Mouse (Mus musculus) small intestine, adult 2 months (tissue): Measurements from ENCODE around the gene Tbc1d12. TPM values are rescaled to one million over a fixed set of nuclear protein-coding genes. Genes with fewer than 3 reads are reported as not detected.

Experiments used
- H3K27ac ChIP-seq: fragments of 200-500 bp; 2 replicates; pipeline ENCODE4 v1.5.1; 2012; ENCODE audit warnings: low read depth, low read length, control low read depth, inconsistent platforms; ENCODE audit not compliant: insufficient read depth
- H3K27me3 ChIP-seq: fragments of 200-500 bp; 2 replicates; pipeline ENCODE4 v1.6.1; 2012; ENCODE audit warnings: mild to moderate bottlenecking, moderate library complexity, low read length, inconsistent platforms; ENCODE audit not compliant: control insufficient read depth, insufficient read depth
- H3K36me3 ChIP-seq: fragments of 200-500 bp; 2 replicates; pipeline ENCODE4 v1.6.1; 2012; ENCODE audit warnings: mild to moderate bottlenecking, low read length, control low read depth, inconsistent platforms; ENCODE audit not compliant: control insufficient read depth, insufficient read depth
- H3K4me1 ChIP-seq: fragments of 200-500 bp; 2 replicates; pipeline ENCODE4 v1.6.1; 2012; ENCODE audit warnings: low read length, inconsistent platforms, mixed read lengths; ENCODE audit not compliant: control insufficient read depth, insufficient read depth, insufficient read length
- H3K4me3 ChIP-seq: fragments of 200-500 bp; 2 replicates; pipeline ENCODE4 v1.5.1; 2012; ENCODE audit warnings: low read depth, mild to moderate bottlenecking, control low read depth, inconsistent platforms, low read length, moderate library complexity
- CTCF ChIP-seq: fragments of 200-500 bp; IDR thresholded peaks from 2 replicates; pipeline ENCODE4 v1.5.1; 2012; ENCODE audit warnings: low read depth, mild to moderate bottlenecking, control low read depth, inconsistent platforms, low read length, moderate library complexity, mixed read lengths; ENCODE audit not compliant: insufficient replicate concordance, insufficient read length; ENCODE audit errors: extremely low read depth
- POLR2A ChIP-seq: fragments of 200-500 bp; IDR thresholded peaks from 2 replicates; pipeline ENCODE4 v1.6.1; 2012; ENCODE audit warnings: low read depth, mild to moderate bottlenecking, control low read depth, inconsistent platforms, low read length, moderate library complexity
- WGBS: fragments of 180-500 bp; shearing (Covaris S2); methylation state at CpG from one replicate; pipeline ENCODE4 v1.1.7; 2018; 5-methylcytosine and 5-hydroxymethylcytosine counted together
- polyA plus RNA-seq: library from polyadenylated mRNA; depleted of rRNA; stranded (reverse); fragments of >200 nt; gene quantifications from 2 replicates; pipeline ENCODE4 v1.2.3, GENCODE M21; 2012

Tbc1d12 gene
- polyA plus RNA-seq, 1 experiment, result 3.4 TPM

- no peaks in the 10 kb centered on the region for H3K4me1 ChIP-seq
- no peak overlapping the region for H3K4me3 ChIP-seq
- H3K36me3 ChIP-seq, result peaks cover 21% of the 10 kb centered on the region
- TF ChIP-seq CTCF (no peak), POLR2A (no peak)
- no peaks in the 10 kb centered on the region for H3K27me3 ChIP-seq
- WGBS, result 95% methylated on average over 9 of the region's 9 CpGs
- H3K27ac ChIP-seq, result no peak overlapping the region
These were observed 77.4 kb downstream of the Tbc1d12 start for GRCm38 (mm10) chr19:38913786-38914185.

- Histone ChIP-seq H3K27ac (no peak overlapping the region), H3K4me3 (no peak overlapping the region), H3K36me3 (peaks cover 25% of the 10 kb centered on the region), H3K4me1 (no peaks in the 10 kb centered on the region), H3K27me3 (no peaks in the 10 kb centered on the region)
- WGBS, result 94% methylated on average over 15 of the region's 15 CpGs
- TF ChIP-seq CTCF, result no peak
- no peak for TF ChIP-seq POLR2A
These were observed 78.5 kb downstream of the Tbc1d12 start for GRCm38 (mm10) chr19:38914926-38915325.

GRCm38 (mm10) chr19:38915677-38916076, 79.3 kb downstream of the Tbc1d12 start:
- peaks cover 25% of the 10 kb centered on the region for H3K36me3 ChIP-seq
- no peaks in the 10 kb centered on the region for H3K4me1 ChIP-seq
- no peaks in the 10 kb centered on the region for H3K27me3 ChIP-seq
- TF ChIP-seq POLR2A (no peak), CTCF (peak; percentile 55; the same call in 1 of the 2 replicates)
- H3K4me3 ChIP-seq, result no peak overlapping the region
- no peak overlapping the region for H3K27ac ChIP-seq
- WGBS, result 51% methylated on average over 3 of the region's 3 CpGs

GRCm38 (mm10) chr19:38928481-38929158, 92.2 kb downstream of the Tbc1d12 start:
- Histone ChIP-seq H3K4me1 (no peaks in the 10 kb centered on the region; the same call in 1 of the 2 replicates), H3K4me3 (no peak overlapping the region), H3K27me3 (no peaks in the 10 kb centered on the region), H3K27ac (no peak overlapping the region), H3K36me3 (no peaks in the 10 kb centered on the region)
- 92% methylated on average over 11 of the region's 11 CpGs for WGBS
- no peak for TF ChIP-seq POLR2A
- TF ChIP-seq CTCF, result no peak

- TF ChIP-seq CTCF, result no peak
- no peak for TF ChIP-seq POLR2A
- Histone ChIP-seq H3K36me3 (peaks cover 2% of the 10 kb centered on the region; the same call in 1 of the 2 replicates), H3K4me1 (no peaks in the 10 kb centered on the region; the same call in 1 of the 2 replicates), H3K27me3 (no peaks in the 10 kb centered on the region), H3K27ac (no peak overlapping the region), H3K4me3 (peak overlapping the region; percentile 77)
- 68% methylated on average over 13 of the region's 13 CpGs for WGBS
These were observed 93.3 kb downstream of the Tbc1d12 start for GRCm38 (mm10) chr19:38929471-38930251.

- TF ChIP-seq CTCF (no peak), POLR2A (no peak)
- H3K4me3 ChIP-seq, result peak overlapping the region; percentile 77
- no peak overlapping the region for H3K27ac ChIP-seq
- H3K36me3 ChIP-seq, result peaks cover 2% of the 10 kb centered on the region; the same call in 1 of the 2 replicates
- no peaks in the 10 kb centered on the region for H3K27me3 ChIP-seq
- under 1% methylated on average over 23 of the region's 23 CpGs for WGBS
- H3K4me1 ChIP-seq, result no peaks in the 10 kb centered on the region; the same call in 1 of the 2 replicates
These were observed 93.9 kb downstream of the Tbc1d12 start for GRCm38 (mm10) chr19:38930252-38930787.
